Mouse (Mus musculus): ENCODE data around the gene Ror1.
A peak's percentile ranks its signal among the peaks of the same experiment; 100 is the strongest.

Gene Ror1

DNA sequence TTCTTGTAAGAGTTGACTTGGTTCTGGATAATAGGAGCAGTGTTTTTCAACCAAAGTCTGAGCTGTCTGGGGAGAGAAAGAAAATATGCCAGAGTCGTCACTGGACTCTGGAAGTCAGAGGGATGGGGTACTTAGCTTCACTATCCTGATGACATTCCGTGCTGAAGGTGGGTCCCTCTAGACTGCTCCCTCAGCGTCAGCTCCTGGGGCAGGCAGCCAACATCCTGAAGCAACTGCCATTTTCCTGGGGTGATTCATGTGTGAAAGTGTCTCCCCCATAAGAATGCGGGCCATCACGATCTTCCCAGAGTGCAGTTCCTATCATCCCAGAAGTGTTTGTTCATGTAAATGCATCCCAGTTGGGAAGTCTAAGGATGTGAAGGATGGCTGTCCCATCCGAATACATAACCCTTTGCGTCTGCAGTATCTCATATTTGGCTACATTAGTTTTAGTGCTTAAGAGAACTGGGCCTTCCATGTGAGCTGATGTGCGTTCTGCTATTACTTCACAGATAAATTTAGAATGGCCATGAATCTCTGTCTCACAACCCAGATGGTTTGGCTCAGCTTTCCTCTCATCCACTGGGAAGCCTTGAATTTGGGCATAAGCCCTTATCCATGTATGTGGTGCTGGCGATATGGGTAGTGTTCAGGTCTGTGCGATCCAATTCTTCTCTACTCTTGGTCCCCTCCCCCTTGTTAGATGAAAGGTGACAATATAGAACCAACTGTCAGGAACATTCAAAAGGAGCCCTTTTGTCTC lies 216.4 kb downstream of the Ror1 start:
- no peak for DNase-seq (ENCODE audit: extremely low spot score)

DNA sequence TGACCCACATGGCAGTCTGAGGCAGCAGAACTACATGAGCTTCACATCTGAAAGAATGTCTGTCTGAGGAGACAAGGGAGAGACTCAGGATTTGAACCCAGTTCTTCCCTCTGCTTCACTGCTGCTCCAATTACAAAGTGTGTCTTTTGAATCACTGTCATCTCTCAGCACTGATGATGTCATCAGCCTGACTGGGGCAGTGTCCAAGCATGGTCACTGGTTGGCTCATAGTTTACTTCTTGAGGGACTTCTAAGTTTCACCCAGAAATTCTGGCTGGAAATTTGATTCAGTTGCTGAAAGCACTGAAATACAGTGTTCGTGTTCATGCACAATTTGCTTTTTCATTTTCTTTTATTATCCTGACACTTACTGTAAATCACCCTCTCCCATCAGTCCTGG lies 219.5 kb downstream of the Ror1 start:
- DNase-seq (ENCODE audit: extremely low spot score): no peak

DNA sequence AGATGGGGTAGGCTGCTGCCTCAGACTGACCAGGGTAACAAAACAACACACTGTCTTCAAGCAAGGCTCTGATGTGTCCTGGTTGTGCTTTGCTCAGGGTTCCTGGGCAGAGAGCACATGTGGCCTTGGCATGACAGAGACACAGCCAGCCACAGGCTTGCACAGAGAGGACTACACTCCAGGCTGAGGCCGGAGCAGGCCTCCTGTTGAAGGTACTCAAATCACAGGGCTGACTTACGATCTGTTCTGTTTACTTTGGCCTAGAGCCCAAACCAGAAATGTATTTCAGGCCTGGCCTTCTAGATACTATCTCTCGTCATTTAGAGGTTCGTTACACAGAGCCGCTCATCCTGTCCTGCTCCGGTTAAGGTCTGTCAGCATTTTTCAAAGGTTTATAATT lies 226.2 kb downstream of the Ror1 start:
- DNase-seq (ENCODE audit: extremely low spot score): no peak

DNA sequence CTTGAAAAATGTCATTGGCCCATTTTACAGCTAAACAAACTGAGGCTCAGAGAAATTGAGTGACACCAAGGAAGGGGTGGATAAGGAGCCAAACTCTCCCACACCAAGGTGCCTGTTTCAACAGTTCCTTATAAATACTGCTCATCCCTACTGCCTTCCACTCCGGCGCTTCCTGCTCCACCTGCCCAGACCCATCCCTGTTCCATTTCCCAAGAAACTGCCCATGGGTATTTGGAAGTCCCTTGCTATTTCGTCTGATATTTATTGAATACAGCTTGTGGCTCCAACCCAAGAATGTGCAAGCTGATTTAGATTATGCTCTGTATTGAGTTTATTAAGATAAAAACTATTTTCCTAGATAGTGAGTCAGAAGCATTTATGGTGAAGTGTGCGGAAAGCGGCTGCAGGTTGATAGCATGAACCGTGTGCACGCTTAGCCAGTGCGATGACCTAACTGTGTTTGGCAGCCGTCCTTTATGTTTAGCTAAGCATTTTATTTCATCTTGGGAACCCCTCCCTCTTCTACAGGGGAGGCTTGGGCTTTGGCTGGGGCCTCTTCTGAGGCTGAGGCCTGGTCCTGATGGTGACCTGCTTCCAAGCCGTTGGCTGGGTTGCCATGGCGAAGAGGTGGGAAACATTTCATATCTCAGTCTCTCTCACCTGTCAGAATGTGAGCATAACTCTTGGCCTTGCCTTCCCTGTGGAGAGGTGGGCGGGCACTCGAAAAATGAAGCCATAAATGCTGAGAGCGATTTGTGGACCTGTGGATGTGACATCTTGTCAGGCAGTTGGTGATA lies 229.3 kb downstream of the Ror1 start:
- DNase-seq (ENCODE audit: extremely low spot score): no peak

DNA sequence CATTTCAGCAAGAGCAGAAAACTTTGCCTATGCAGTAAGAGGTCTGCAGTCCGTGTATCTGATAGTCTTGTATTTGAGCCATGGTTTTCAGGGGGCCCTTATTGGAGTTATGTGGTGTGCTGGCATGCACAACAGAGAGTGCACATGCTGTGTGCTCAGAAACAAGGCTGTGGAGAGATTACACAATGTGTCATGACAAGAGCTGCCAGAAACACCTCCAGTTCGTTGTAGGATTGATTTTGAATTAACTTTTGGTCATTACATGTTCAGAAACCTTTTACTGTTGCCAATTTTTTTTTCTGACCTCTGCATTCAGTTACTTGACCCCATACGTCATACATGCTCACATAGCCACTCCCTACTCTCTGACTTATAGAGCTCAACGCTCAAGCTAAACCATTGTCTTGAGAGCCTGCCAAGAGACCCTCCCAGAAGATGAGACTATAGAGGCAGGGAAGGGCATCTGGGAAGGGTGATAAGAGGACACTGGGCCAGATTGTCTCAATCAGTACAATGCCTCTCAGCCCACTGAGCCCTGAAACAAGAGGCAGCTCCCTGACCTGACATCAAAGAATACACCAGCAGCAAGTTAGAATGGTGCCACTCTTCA lies 232.9 kb downstream of the Ror1 start:
- no peak for DNase-seq (ENCODE audit: extremely low spot score)

DNA sequence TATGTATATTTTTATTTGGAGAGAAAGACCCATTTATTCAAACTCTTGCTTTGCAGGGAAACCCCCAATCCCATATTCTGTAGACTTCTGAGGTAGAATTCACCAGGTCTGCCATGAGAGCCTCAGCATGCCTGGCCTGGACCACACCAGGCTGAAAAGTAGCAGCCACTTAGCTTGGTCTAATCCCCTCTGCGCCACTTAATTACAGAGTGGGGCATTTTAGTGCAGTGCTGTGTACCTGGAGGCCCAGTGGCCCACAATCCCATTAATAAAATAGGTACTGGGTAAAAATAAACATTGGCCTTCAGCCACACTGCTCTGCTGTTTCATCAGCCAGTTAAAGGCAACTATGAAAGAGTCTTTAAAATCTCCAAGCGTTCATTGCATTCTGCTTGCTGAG lies 239.6 kb downstream of the Ror1 start:
- no peak for DNase-seq (ENCODE audit: extremely low spot score)

DNA sequence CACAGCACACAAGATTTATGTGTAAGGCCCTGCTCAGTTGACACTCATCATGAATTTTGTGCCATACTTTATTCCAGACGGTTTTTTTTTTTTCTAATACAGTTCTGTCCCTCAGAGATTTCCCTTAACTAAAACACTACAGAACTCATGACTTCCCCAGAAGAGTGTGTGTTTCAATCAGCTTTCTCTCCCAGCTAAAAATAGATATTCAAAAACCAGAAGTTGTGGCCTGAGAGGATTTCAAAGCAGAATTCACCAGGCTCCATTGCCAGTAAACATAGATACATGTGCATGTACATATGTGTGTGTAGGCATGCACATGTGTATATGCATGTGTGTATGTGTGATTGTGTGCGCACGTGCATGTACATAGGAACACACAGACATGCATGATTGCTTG lies 252.2 kb downstream of the Ror1 start:
- DNase-seq (ENCODE audit: extremely low spot score): no peak

DNA sequence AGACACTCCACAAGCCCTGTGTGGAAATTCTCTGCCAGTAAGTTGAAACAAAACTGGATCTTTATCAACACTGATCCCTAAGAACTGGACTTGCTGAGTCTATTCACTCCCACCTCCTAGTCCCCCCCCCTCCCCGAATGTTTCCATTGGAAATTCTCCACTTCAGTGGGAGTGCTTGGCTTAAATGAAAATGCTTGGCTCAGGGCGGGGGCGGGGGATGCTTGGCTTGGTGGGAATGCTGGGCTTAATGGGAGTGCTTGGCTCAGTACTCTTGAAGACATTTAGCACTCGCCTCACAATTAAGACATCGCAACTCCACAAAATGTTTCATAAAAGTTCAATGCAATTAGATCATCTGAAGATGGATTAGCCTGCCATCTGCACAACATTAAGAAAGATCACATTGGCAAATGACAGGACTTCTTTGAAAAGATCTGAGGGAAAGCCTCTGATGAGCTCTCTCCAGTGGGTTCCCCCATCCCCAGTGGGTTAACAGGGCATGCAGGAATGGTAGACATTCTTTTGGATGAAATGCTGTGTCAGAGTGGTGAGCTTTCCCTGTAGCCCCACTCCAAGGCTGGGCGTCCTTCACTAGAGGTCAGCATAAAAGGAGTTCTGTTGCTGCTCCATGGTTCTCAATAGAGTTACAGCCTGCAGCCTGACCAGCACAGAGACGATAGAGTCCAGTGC lies 254.7 kb downstream of the Ror1 start:
- DNase-seq (ENCODE audit: extremely low spot score): no peak

DNA sequence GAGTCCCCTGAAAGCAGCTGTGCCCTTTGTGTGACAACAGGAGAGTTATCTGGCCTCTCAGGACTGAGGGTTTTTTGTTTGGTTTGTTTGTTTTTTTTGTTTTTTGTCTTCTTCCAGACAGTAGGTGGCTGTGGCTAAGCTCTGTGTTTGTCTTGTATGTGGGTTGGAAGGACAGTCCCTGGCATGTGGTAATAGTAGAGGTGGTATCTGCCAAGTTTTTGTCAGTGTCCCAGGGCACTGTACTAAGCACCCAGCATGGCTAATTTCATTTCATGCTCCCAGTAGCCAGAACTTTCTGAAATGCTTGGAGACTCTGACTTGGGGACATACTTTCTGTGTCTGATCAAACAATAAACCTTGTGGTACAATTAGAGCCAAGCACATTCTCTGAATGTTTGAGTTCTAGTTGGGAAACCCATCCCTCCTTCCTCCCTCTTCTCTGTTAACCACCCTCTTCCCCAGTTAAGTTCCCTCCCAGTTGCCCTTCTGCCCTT lies 256.3 kb downstream of the Ror1 start:
- DNase-seq (ENCODE audit: extremely low spot score): no peak

DNA sequence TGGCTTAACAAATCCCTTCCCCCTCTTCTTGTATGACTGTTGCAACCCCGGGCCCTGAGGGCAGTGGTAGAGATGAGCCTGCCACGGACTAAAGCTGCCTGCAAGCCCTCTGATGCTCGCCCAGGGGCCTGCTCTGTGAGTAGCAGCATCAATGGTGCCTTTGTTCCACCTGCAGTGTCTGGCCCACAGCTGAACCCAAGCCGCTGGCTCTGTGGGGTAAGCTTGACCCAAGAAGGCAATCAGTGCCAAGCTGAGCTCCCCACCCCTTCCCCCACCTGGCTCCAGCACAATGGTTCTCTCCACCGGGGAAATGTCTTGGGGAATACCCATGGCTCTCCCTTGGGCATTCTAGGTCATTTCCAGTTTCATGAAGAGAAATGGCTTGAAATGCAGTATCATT lies 260.0 kb downstream of the Ror1 start:
- DNase-seq (ENCODE audit: extremely low spot score): peak; percentile 14

DNA sequence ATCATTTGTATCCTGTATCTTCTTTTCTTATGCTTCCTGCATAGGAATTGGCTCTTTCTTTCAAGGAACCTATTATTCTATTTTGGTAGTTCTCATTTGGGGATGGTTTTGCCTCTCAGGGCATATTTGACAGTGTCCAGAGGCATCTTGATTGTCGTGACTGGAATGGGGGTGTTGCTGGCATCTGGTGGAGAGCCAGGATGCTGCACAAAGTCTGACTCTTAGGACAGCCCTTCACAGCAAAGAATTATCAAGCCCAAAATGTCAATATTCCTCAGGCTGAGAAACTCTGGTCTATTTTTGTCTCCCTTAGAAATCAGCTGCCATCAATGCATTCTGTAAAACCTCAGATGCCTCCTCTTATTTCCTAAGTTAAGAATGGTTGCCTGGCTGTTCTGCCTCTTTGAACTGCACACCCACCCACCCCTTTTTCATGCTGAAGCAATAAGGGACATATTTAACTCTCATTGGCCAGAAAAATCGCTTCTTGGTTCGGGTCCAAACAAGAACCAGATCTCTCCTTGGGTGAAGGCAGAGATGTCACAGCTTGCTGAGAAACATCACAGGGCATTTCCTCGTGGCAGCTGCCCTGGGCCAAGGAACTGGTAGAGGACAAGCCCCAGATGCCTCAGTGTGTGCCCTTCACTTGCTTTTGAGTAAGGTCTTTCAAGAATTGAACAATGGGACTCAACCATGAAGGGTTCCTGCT lies 262.4 kb downstream of the Ror1 start:
- no peak for DNase-seq (ENCODE audit: extremely low spot score)

DNA sequence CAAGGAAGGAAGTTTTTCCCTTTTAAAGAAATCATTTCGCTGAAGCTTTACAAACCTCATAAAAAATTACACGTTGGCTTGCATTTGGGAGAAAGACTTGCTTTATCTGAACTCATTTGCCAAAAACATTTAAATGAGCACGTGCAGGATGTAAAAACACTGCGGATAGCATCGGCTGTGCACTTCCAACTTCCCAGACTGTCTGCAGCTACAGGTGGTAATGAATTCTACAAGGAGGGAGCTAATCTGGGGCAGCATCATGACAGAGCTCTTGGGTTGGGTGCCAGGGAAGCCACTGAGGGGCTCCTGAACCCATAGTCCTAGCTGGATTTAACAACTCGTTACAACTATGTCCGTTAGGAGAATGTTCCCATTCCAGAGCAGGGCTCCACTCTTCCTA lies 268.1 kb downstream of the Ror1 start:
- no peak for DNase-seq (ENCODE audit: extremely low spot score)

DNA sequence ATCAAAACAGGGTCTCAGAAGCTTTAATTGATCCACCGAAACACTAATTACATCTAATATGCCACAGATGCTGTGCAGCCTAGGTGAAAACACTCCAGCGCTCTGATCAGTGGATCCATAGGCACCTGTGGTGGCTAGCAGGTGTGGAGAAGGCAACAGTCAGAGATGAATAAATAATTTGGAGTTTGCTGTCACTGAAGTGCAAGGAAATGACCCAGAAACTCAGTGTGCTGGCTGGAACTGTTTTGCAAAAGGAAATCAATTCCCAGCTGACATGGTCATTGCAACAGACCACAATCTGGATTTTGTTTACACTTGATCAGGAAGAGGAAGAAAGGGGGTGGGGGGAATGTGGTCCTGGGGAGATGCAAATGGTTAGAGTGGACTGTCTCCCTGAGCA lies 273.1 kb downstream of the Ror1 start:
- DNase-seq (ENCODE audit: extremely low spot score): no peak

DNA sequence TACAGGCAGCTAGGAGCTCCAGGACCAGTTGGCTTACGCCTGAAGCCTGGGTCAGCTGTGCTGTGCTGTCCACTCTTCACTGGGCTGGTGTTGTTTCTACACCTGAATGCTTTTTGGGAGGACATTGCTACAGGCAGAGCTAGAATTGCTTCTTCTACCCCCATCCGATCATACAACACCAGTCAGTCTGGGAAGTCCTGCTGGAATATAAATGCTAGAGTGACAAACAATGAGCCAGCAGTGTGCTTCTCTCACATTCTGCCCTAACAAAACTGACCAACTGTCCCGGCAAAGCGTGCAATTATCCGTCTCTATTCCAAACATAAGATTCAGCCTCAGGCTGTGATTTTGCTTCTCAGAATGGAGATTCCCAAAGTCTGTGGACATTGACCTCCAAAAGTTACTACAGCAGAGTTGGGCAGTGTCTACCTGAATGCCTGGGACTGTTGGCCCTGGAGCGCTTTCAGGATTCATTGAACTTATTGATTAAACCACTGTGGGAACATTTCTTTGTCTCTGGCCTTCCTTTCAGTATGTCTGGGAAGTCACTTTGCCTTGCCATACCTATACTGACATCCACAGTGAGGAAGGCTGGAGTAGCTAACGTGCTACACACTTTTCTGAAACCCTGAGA lies 274.1 kb downstream of the Ror1 start:
- no peak for DNase-seq (ENCODE audit: extremely low spot score)

DNA sequence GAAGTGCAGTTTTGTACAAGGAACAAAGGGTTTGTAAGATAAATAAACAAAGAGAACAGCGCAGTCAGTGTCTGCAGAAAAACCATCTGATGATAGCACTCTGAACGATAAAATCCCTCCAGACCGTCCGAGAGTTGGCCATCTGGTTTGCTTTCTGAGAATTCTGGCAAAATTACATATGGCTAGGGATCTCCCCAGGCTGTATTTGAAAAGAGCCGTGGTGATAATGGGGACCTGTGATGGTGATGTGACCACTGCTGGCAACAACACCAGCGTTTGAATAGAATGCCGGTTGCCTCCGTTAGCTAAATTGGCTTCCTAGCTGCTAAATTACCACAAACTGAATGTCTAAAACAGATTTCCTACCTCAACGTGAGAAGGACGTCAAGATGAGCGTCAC lies 277.2 kb downstream of the Ror1 start:
- DNase-seq (ENCODE audit: extremely low spot score): no peak

DNA sequence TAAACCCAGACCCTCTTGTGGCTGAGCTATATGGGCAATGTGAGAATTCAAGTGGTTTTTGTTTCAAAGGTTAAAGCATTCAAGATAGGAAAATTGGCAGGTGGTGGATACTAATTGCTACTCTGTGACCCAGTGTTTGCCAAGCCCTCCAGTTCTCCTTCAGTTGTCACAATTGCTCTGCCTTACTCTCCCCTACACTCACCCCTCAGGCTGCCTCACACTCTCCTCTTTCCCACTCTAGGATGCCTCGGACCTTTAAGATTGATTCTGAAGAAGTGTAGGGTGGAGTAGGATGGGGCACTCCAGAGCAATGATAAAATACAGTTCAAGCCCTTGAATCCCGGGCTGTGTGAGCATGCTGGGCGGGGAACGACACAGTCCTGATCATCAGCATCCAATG lies 278.2 kb downstream of the Ror1 start:
- DNase-seq (ENCODE audit: extremely low spot score): no peak

DNA sequence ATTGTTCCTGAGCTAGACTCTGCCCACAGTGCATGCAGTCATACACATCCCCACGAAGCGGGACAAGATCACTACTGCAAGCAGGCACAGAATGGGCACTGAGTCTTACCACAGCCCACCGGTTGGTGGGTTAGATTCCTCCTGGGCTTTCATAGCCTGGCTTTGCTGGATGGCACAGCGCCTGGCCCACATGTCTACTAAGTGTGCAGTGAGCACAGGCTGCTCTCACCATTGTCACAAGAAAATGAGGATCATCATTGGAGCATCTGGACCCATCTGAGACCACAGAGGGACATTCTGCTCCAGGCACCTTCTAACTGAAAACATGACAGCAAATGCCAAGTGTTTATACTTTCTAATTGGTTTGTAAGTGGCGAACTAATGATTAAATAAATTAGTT lies 279.7 kb downstream of the Ror1 start:
- no peak for DNase-seq (ENCODE audit: extremely low spot score)

DNA sequence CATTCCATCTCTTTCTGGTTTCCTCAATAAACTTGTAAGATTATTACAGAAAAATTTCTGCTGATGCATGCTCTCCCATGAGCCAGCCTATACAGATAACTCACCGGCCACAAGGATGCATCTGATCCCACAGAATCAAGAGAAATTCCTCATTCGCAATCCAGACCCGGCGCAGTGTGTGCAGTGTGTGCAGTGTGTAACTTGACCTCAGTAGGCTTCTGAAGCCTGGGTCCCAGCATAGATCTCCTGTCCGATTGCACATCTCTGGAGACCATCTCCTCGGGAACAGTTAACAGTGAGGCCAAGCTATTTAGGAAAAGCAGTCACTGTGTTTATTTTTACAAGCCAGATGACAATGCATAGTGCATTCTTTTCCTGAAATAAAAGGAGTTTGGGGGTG lies 280.6 kb downstream of the Ror1 start:
- DNase-seq (ENCODE audit: extremely low spot score): no peak

DNA sequence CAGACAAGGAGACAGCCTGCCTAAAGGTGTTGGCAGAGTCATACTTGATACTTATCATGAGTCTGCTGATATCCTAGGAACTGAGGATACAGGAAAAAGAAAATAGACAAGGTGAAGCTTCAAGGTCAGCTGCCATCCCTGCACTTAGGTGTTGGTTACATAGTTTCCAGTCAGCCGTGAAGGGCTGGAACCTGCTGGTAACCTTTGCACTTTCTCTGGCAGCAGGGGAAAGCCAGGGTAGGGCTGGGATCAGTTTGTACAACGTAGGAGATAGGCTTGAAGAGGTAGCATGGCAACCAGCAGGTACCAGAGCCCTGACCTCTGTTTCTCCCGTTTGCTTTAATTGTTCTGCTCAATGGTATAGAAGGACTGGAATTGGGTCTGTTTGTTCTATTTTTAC lies 281.6 kb downstream of the Ror1 start:
- DNase-seq (ENCODE audit: extremely low spot score): no peak

DNA sequence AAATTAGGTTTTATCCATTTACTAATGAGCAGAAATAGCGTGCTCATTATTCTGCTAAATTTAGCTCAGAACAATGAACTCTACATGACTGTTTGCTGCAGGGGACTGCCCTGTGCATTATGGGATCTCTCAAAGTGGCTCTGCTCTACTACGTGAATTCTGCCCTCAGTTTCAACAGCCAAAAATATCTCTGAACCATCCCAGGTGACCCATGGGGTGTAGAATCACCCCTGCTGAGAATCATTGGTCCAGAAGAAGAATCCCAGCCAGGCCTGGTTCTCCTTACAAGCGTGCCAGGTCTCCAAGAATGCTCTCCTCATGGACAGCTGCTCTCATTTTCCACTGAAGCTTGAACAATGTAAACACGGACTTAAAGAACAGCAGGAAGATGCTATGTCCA lies 282.4 kb downstream of the Ror1 start:
- no peak for DNase-seq (ENCODE audit: extremely low spot score)

DNA sequence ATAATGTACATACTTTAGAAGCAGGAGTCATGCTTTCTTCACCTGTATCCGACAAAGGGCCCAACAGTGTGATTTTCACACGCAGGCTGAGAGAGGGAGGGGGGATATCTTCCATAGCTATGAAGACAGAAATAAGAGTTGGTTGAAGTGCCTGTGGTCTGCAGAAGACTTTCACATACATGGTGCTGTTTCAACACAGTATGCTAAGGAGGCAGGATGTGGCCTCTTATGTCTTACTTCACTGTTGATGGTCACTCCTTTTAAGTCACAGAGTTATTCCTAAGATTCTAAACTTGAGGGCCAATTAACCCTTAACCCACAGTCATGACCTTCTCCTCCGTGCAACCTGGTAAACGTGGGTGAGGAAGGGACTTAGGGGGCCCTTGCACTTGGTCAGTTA lies 286.2 kb downstream of the Ror1 start:
- DNase-seq (ENCODE audit: extremely low spot score): no peak
